Mouse (Mus musculus) hindlimb bud, embryonic 11.5 days (tissue): ENCODE measurements around the gene Rhox11.
"Not testable (repeated sequence)": the region's sequence is repeated elsewhere in the genome, so short reads cannot be mapped to it uniquely, and the experiment has no call there.

Experiments used
- DNase-seq: peaks from one replicate; pipeline ENCODE4 v3.0.0-alpha.2; 2012; ENCODE audit warnings: low read depth, low spot score; ENCODE audit errors: extremely low spot score

The Rhox11 gene

DNA sequence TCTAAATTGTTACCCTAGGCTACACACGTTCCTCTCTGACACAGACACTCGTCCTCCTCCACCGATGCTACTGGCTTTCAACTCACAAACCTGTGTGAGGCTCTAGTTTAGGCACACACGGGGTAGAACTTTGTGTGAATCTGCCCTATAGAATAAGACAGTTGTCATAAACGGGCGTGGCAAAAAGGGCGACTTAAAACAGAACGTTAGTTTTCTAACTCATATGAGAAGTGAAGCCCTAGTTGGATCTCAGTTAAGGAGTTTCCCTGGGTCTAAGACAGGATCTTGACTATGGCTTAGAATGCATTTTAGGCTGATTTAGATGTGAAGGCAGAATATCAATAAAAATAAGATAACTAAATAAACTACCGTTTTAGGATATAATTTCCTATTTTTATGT lies at the start of gene Rhox11:
Rhox11 (minus strand) TSS at position 101 of the 400 bp plus-strand sequence.
- no peak for DNase-seq

DNA sequence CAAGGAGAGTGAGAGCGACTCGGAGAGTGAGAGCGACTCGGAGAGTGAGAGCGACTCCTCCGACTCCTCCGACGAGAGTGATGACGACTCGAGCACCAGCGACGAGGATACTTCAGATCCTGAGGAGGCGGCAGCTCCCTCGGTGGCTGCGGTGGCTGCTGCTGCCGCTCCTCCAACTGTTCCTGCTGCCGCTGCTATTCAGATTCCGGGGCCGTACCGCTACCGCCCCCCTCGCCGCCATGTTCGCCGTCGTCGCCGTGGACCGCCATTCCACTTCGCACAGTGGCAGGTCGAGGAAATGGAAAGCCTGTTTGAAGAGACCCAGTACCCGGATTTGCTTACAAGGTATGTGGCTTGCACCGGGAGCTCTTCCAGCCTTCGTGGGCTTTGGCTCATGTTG lies 36.5 kb upstream of the Rhox11 start:
- DNase-seq: no peak

DNA sequence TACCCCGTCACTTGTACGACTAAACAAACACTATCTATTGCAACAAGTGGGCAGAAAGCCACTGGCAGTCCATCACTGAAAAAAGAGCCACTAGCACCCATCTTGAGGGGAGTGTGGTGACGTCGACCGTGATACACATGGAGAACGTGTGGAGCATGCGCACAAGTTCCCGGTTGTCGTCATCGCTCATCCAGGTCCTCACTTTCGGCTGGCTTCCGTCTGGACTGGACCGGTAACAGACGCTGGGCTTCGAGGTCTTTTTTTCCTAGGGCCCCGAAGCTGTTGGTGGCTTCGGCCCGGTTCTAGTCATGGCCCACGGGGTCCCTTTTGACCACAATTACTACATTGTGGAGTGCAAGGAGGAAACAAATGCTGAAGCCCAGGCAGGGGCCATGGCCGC lies 36.0 kb upstream of the Rhox11 start, which contains the start of gene Rhox13:
Rhox13 (plus strand) TSS at position 238 of the 400 bp plus-strand sequence.
- DNase-seq: no peak

DNA sequence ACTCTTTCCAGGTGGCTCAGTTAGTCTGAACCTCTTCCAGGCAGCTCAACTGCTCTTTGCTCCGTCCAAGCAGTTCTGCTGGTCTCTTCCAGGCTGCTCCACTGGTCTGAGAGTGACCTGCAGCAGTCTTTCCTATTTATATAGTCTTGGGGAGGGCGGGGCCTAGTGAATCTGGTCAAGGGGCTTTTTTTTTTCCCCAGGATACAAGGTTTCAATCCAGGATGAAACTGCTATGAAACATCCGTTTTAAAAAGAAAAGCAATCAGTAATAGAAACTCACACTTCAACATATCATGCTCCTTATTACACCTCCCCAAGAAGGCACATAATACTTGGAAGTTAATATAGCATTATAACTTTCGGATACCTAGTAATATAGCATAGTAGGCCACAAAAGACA lies 25.9 kb upstream of the Rhox11 start, which contains the start of gene Rhox12:
Rhox12 (minus strand) TSS at position 101 of the 400 bp plus-strand sequence.
- no peak for DNase-seq

DNA sequence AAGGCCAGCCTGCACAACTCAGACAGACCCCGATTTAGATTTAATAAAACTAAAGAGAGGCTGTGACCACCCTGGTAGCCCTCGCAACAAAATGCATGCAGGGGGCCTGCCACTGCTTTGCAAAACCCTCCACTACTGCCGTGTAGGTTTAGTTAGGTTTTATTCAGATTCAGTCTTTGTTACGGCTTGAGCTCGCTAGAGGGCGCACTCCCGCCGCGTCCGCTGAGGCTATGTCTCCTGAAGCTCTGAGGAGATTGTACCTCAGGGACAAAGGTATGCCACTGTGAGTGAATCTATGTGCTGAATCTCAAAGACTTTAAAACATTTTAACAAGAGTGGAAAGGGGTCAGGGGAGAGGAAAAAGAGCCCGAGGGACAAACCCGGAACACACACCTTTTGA lies 715 bp downstream of the Rhox11 start:
- no peak for DNase-seq

DNA sequence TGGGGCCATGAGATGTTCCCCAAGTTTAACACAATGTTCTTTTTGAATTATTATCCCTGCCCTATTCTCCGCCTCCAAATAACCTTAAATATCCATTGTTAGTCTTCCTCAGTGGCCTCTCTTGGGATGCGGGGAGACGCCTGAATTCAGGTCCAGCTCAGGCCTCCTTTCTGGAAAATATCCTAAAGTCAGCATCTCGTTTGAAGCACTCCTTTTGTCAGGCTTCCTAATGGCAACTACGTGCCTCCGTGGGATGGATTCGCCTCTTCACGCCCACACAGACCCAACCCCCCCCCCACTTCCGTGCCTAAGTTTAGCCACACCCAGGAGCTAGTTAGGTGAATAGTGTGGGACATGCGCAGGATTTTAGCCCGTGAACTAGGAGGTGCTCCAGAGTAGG lies 18.8 kb downstream of the Rhox11 start, which contains the start of gene Rhox10:
Rhox10 (plus strand) TSS at position 301 of the 400 bp plus-strand sequence.
- DNase-seq: no peak

DNA sequence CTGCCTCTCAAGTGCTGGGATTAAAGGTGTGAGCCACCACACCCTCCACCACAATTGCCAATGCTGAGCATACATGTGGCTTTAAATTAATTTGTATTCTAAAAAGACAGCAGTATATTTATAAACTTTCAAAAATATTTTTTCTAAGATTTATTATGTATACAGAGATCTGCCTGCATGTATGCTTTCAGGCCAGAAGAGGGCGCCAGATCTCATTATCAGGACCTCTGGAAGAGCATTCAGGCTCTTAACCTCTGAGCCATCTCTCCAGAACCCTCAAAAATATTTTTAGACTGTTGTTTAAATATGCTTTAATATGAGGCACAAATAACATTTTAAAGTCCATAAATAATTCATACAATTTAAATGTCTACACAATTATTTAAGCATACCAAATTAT lies 23.4 kb downstream of the Rhox11 start:
- DNase-seq: no peak

DNA sequence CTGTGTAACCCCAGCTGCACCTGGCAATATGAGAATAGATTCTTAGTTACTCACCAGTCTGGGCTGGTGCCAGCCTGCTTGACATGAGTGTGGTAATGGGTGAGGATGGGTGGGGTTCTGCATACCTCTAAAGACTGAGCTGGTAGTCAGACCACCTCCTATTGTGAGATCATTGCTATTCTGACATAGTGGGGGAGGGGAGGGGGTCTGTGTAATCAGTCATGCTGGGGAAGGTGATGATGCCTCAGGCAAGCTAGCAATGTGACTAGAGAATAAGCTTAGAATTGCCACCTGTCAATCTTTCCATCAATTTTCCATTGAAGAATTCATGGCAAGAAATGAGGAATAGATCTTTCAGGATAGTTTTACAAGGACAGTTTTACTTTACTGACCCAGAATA lies 41.9 kb downstream of the Rhox11 start, which contains the start of gene Btg1-ps2:
Btg1-ps2 (minus strand) TSS at position 101 of the 400 bp plus-strand sequence.
- not testable (repeated sequence) for DNase-seq

DNA sequence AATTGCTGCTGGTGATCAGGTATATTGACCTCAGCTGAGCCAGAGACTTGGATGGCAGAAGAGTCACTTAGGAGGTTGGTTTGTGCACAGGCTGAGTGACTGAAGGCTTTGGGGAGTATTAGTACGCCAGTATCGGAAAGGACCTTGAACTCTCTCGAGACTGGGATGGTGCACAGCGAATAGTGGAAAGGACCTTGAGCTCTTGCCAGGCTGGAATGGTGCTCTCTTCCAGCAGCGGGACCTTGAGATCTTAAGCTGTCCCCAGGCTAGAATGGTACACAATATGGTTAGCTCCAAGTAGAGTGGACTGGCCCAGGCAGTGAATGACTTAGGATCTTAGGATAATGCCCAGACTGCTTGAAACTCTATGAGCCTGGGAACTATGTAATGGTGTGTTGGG lies 45.3 kb downstream of the Rhox11 start:
- no peak for DNase-seq

DNA sequence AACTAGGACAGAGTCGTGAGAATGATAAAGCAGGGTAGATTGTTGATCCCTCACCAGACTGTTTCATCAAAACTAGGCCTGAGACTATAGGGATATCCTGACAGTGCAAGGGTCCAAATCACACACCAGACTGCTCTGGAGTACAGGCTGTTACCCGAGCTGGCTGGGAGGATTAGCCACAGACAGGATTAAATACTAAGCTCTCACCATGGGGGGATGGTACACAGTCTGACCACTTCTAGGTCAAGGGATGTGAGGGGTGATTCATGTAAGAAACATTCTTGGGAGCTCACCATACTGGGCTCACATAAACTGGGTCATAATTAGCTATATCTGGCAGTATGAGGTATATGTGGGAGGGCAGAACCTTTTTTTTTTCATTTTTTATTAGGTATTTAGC lies 51.1 kb downstream of the Rhox11 start:
- no peak for DNase-seq
